Mouse (Mus musculus): ENCODE measurements around the gene Olfr282. TPM values are rescaled to one million over a fixed set of nuclear protein-coding genes. Genes with fewer than 3 reads are reported as not detected.

The Olfr282 gene
- total RNA-seq, 2 experiments from 2014 or later: not detected

DNA sequence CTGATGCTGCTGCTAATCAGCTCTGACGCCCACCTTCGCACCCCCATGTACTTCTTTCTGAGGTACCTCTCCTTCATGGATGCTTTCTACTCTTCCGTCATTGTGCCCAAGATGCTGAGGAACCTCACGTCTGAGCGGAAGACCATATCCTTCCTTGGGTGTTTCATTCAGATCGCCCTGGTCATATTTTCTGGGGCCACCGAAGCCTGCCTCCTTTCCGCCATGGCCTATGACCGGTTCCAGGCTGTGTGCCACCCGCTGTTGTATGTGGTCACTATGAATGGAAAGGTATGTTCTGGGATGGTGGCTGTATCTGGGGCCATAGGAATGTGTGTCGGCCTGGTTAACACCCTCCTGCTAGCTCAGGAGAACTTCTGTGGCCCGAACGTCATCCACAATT lies 40.5 kb downstream of the Olfr282 start:
- no peak for DNase-seq
- intact Hi-C loops (cut with DNase I): no loop called here

DNA sequence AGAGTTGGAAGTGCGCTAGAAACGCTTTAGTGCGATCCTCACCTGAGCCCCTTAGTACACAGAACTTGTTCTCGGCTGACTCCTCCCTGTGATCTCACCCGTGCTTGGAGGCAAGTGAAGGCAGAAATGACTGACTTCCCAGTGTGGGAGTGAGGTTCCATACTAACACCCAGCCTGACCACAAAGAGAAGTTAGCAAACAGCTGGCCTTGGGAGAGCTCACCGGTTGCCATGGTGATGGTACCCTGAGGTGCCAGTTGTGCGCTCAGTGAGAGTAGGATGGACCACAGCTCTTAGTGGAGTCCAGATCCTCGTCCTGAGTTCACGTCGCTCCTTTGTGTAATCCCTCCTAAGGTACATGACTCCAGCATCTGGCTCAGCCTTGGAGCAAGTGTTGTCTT lies 43.9 kb downstream of the Olfr282 start:
- intact Hi-C loops (cut with DNase I): no loop called here
- no peak for DNase-seq

DNA sequence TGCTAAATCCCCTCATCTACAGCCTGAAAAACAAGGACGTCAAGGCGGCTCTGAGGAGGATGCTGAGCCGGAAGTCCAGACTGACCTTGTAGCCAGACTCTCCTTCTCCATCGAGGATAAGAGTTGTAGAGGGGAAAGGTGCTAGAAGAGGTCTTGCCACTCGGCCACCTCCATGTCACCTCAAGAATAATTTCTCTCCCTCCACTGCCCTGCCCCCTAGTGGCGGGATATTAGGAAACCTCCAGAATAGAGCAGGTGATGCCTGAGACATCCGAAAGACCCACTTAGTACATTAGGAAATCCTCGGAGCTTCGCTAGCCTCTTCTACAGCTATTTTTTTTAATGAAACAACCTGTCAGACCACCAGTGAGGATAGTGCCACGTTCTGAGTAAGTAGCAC lies 44.4 kb downstream of the Olfr282 start:
- peak in 1 of 2 experiments; percentile 51 for DNase-seq
- intact Hi-C loops (cut with DNase I): no loop called here

DNA sequence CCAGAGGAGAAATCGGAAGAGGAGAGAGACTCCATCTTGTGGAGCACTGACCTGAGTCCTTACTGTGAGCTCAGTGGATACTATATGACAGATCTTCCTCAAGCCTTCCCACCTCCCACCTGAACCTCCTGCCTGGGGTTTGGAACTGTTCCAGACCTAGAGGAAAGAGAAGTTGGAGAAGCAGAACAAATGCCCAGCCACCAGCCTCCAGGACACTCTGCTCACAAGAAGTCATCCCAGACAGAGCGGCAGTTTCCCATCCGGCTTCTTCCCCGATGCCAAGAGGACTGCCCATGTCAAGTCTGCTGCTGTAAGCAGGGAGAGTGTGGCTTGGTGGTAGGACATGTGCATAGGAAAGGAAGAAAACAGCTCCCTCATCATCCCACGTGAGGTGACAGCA lies 45.3 kb downstream of the Olfr282 start:
- DNase-seq: no peak
- intact Hi-C loops (cut with DNase I): no loop called here

DNA sequence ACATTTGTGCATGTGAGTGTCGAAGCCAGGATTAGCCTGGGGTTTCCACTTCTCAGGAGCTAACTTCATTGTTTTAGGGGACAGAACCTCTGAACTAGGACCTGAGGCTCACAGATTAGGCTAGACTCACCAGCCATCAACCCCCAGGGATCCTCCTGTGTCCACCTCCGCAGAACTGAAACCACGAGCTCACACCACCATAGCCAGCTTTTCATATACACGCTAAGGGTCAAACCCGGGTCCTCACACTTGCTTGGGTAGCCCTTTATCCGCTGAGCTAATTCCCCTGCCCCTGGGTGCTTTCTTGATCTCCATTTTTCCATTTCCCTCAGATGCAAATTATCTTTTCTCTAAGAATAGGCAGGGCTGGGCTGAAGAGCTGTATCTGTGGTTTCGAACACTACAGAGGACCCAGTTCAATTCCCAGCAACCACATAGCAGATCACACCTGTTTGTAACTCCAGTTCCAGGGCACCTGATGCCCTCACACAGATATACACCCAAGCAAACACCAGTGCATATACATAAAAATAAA lies 48.6 kb downstream of the Olfr282 start:
- intact Hi-C loops (cut with DNase I): no loop called here
- no peak for DNase-seq

DNA sequence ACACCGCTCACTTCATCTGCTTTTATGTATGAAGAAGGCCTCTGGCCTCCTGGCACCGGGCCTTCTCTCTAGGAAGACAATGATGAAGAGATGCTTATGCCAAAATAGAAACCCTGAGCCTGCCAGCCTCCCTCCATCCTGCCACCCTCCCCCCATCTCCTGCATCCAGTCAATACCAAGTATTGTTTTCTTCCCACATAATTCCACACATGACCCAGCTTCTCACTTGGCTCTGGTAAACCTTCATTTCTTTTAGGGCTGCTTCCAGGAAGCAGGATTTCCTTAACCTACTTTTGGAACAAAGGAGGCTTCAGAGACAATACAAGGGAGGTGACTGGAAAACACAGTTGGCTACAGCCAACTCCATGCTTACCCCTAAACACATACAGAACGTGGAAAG lies 51.7 kb downstream of the Olfr282 start, which contains the start of gene Lalba:
Gene Lalba, minus strand, starts transcription at position 21 of the 400 bp plus-strand sequence.
- intact Hi-C loops (cut with DNase I): no loop called here
- no peak for DNase-seq

DNA sequence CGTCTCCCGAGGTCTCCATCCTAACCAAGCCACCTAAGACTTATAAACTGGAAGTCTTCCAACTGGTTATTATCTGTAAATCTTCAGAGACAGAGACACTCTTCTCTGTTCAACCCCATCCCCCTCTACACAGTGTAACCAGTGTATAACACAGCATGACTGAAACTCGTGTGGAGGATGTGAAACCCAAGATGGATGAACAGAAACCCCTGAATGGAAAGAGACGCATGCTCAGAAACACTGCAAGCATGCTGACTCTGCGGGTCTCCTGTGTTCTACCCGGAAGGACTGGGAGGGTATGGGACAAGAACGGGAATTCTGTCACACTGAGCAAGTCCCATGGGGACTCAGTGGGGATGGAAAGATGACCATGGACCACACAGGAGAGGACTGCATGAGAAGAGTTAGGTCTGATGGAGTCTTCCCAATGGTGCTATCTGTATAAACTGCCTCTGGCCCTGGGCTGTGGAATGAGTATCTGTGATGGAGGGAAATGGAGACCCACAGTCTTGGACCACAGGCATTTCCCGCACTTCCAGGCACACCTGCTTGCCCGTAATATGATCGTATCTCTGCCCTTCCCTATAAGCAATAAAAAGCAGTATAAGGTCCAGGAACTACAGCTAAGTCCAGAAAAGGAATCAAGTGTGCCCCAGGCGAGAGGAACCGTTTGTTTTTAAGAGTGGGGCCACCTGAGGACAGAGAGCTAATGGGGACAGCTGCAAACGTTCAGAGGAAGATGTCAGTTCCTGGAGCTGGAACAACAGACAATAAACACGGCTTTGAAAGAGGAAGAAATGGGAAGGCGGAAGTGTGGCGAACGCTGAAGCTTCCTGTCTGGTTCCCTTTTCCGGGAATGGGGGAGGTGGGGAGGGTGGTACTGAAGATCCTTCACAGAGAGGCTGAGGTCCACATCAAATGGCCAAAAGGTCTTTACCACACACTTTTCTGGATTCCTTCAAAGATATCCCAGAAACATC lies 53.2 kb downstream of the Olfr282 start:
- peak in 1 of 2 experiments; percentile 30 for DNase-seq
- intact Hi-C loops (cut with DNase I): no loop called here

DNA sequence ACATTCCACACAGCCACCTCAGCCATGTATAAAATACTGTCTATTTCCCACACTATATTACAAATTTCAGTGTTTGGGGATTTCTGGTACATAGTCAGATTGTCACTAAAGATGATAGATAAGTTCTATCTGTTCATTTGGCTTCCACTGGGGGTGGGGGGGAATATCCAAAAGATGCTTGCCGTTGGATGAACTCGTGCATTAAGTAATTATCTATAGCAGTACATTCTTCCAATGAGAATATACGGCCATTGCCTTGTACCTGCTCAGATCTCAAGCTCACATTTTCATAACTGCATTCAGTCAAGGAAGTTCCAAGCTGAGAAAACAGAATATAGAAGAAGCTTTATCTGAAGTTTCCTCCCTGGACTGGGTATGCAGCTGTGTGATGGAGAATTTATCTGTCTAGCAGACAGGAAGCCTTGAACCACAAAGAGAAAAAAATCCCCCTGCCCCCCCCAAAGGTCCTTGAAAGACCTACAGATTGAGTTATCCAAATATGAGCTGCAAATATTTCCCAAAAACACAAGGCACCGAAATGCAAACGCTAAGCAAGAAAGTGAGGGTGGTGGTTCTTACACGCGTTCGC lies 55.5 kb downstream of the Olfr282 start:
- no peak for DNase-seq
- intact Hi-C loops (cut with DNase I): no loop called here

Other genes starting within 250 kb of the Olfr282 start
- gene Olfr288, start 235.7 kb upstream of the Olfr282 start, total RNA-seq (2021): not detected
- not detected for gene Gm44579, start 210.2 kb upstream of the Olfr282 start, total RNA-seq (2021)
- gene Olfr287, start 210.2 kb upstream of the Olfr282 start, total RNA-seq (2021): not detected
- gene Olfr286, start 196.8 kb upstream of the Olfr282 start, total RNA-seq (2021): not detected
- gene H1fnt, start 173.9 kb upstream of the Olfr282 start, total RNA-seq (2021): not detected
- gene Zfp641, start 135.1 kb upstream of the Olfr282 start, total RNA-seq (2021): 10 to 100 TPM in 1 of 2 experiments, 1 to 10 TPM in 1; 9.7 to 10.3 TPM
- gene Olfr285, start 113.9 kb upstream of the Olfr282 start, total RNA-seq (2021): not detected
- not detected for gene Olfr284, start 90.2 kb upstream of the Olfr282 start, total RNA-seq (2021)
- gene Olfr283, start 50.3 kb upstream of the Olfr282 start, total RNA-seq (2021): not detected
- not detected for gene Olfr281, start 21.4 kb downstream of the Olfr282 start, total RNA-seq (2021)
- gene OR5BS1P, start 38.7 kb downstream of the Olfr282 start, total RNA-seq (2021): not detected
- not detected for gene Lalba, start 51.5 kb downstream of the Olfr282 start, total RNA-seq (2021)
- gene Olfr279, start 61.2 kb downstream of the Olfr282 start, total RNA-seq (2021): not detected
- gene Kansl2, start 103.0 kb downstream of the Olfr282 start, total RNA-seq (2021): 10 to 100 TPM; 62.2 to 64.5 TPM
- 10 to 100 TPM; 12.4 to 17.9 TPM for gene Ccnt1, start 139.7 kb downstream of the Olfr282 start, total RNA-seq (2021)
- under 1 TPM in 1 of 2 experiments, not detected in 1; 0.87 TPM for gene 4930415O20Rik, start 139.8 kb downstream of the Olfr282 start, total RNA-seq (2021)
- gene Adcy6, start 178.9 kb downstream of the Olfr282 start, total RNA-seq (2021): 10 to 100 TPM; 24.2 to 26.7 TPM
- gene Cacnb3, start 199.6 kb downstream of the Olfr282 start, total RNA-seq (2021): 1 to 10 TPM; 2.5 to 4.2 TPM
- 10 to 100 TPM; 50.0 to 56.2 TPM for gene Ddx23, start 231.7 kb downstream of the Olfr282 start, total RNA-seq (2021)
- gene Rnd1, start 246.2 kb downstream of the Olfr282 start, total RNA-seq (2021): 1 to 10 TPM in 1 of 2 experiments, under 1 TPM in 1; 0.81 to 1.5 TPM

Measured in gastrocnemius, postnatal 36 days (tissue).